Mouse (Mus musculus) heart, embryonic 11.5 days (tissue): ENCODE data around the gene Cdc42bpb. TPM values are rescaled to one million over a fixed set of nuclear protein-coding genes. Genes with fewer than 3 reads are reported as not detected.

ENCODE experiments used
- ATAC-seq: fragments of 200-750 bp; cut with Nextera tagmentation; replicated peaks from 2 replicates; pipeline ENCODE4 v1.8.0; 2017; ENCODE audit warnings: moderate library complexity; ENCODE audit not compliant: insufficient number of reproducible peaks, low FRiP score, low TSS enrichment
- H3K27ac ChIP-seq: fragments of 300-500 bp; sonication (generic); 2 replicates; pipeline ENCODE4 v1.5.1; 2014; ENCODE audit warnings: mild to moderate bottlenecking, low read depth, low read length
- H3K27me3 ChIP-seq: fragments of 300-500 bp; sonication (generic); 2 replicates; pipeline ENCODE4 v1.6.1; 2014; ENCODE audit warnings: mild to moderate bottlenecking, low read length, mixed read lengths; ENCODE audit not compliant: control insufficient read depth, insufficient read depth
- H3K36me3 ChIP-seq: fragments of 300-500 bp; sonication (generic); 2 replicates; pipeline ENCODE4 v1.6.1; 2014; ENCODE audit warnings: mild to moderate bottlenecking, low read length, moderate library complexity, mixed read lengths; ENCODE audit not compliant: control insufficient read depth, insufficient read depth
- H3K4me1 ChIP-seq: fragments of 300-500 bp; sonication (generic); 2 replicates; pipeline ENCODE4 v1.6.1; 2014; ENCODE audit warnings: low read length; ENCODE audit not compliant: control insufficient read depth, insufficient read depth
- H3K4me2 ChIP-seq: fragments of 300-500 bp; sonication (generic); 2 replicates; pipeline ENCODE4 v1.6.1; 2014; ENCODE audit warnings: mild to moderate bottlenecking, moderate library complexity
- H3K4me3 ChIP-seq: fragments of 300-500 bp; sonication (generic); 2 replicates; pipeline ENCODE4 v1.5.1; 2014; ENCODE audit warnings: low read depth, low read length
- H3K9ac ChIP-seq: fragments of 300-500 bp; sonication (generic); 2 replicates; pipeline ENCODE4 v1.6.1; 2014; ENCODE audit warnings: mild to moderate bottlenecking, low read depth, low read length, moderate library complexity
- H3K9me3 ChIP-seq: fragments of 300-500 bp; sonication (generic); replicated peaks from 2 replicates; pipeline ENCODE4 v1.6.1; 2016; ENCODE audit warnings: low read length; ENCODE audit not compliant: control insufficient read depth
- WGBS: fragments of 180-500 bp; shearing (Covaris S2); extraction: QIAGEN DNeasy Blood & Tissue Kit; methylation state at CpG from one replicate; pipeline ENCODE4 v1.1.7; 2014; ENCODE audit not compliant: insufficient replicate concordance; 5-methylcytosine and 5-hydroxymethylcytosine counted together
- polyA plus RNA-seq: library from polyadenylated mRNA; unstranded; fragments of >200 nt; fragmentation: Nextera tagmentation; extraction: Ambion mirVana; gene quantifications from 2 replicates; pipeline ENCODE4 v1.2.1, GENCODE M21; 2014

The Cdc42bpb gene
- polyA plus RNA-seq, 1 experiment from 2014 or later: 33.2 TPM

- peaks cover 30% of the 10 kb centered on the region for H3K27me3 ChIP-seq
- H3K27ac ChIP-seq: no peak overlapping the region
- no peaks in the 10 kb centered on the region for H3K36me3 ChIP-seq
- peaks cover 2% of the 10 kb centered on the region; the same call in 1 of the 2 replicates for H3K4me1 ChIP-seq
- H3K4me3 ChIP-seq: no peak overlapping the region
- no peak for ATAC-seq
- 79% methylated on average over 12 of the region's 12 CpGs for WGBS
- H3K4me2 ChIP-seq: no peak overlapping the region
- no peak overlapping the region for H3K9ac ChIP-seq
- no peaks in the 10 kb centered on the region for H3K9me3 ChIP-seq
Measured at GRCm38 (mm10) chr12:111266592-111266991, 110.9 kb downstream of the Cdc42bpb start.

DNA sequence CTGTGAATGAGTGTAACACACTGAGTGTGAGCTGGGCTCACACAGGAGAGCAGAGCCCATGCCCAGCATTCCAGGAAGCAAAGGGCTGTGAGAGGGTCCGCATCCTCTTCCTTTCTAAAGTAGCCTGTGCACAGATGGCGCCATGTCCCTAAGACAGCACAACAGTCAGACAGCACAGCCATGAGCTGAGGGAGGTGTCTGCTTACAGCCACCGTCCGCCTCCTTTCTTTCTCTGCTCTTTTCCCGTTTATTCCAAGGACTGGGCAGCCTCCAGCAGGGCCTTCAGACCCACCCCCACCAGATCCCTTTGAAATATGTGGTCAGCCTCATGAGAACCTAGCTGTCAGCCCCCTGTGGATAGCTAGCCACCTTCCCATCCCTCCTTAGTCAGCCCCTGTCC is 112.3 kb downstream of the Cdc42bpb start:
- Histone ChIP-seq H3K4me1 (no peaks in the 10 kb centered on the region), H3K9me3 (no peaks in the 10 kb centered on the region), H3K4me3 (no peak overlapping the region), H3K27me3 (peaks cover 16% of the 10 kb centered on the region), H3K36me3 (no peaks in the 10 kb centered on the region), H3K9ac (no peak overlapping the region), H3K4me2 (no peak overlapping the region), H3K27ac (no peak overlapping the region)
- no peak for ATAC-seq
- WGBS: 74% methylated on average over 5 of the region's 5 CpGs

DNA sequence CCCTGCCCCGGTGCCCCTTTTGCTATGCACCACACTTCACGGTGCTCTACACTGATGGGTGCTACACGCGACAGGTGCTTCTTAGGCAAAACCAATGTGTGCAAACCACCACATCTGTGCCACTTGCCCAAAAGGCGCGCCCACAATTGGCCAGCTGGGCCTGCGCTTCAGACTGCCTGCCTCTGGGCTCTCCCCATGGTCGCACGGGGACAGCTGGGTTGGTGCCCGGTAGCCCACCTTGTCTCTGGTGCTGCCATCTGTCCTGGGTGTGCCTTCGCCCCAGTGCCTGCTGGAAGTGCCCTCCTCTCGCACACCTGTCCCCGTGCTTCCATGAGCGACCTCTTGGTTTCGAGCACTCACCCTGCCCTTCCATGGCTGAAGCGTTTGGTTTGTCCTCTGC is 113.9 kb downstream of the Cdc42bpb start:
- Histone ChIP-seq H3K27ac (no peak overlapping the region), H3K27me3 (peaks cover 2% of the 10 kb centered on the region; the same call in 1 of the 2 replicates), H3K9me3 (no peaks in the 10 kb centered on the region), H3K9ac (no peak overlapping the region), H3K36me3 (peaks cover 2% of the 10 kb centered on the region; the same call in 1 of the 2 replicates), H3K4me3 (no peak overlapping the region), H3K4me1 (no peaks in the 10 kb centered on the region), H3K4me2 (no peak overlapping the region)
- ATAC-seq: no peak
- WGBS: 90% methylated on average over 16 of the region's 16 CpGs

DNA sequence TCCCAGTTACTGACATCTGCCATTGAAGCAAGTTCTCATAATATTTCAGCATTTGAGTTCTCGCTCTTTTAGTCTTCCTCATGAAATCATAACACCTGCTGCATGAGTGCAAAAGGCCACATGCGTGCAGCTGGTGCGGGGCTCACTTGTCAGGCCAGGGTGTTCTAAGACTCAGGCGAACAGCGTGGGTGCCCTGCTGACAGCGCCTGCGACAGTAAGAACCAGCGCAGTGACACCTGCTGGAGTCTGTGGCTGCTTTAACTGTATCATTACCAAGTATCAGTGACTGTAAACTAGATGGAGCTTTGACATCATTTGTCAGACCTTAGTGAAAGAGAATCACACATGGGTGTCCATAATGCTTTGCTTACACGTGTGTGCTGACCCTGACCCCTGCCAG is 126.3 kb downstream of the Cdc42bpb start:
- H3K4me3 ChIP-seq: no peak overlapping the region
- H3K4me2 ChIP-seq: no peak overlapping the region
- peaks cover under 1% of the 10 kb centered on the region for H3K36me3 ChIP-seq
- 63% methylated on average over 9 of the region's 9 CpGs for WGBS
- H3K9ac ChIP-seq: no peak overlapping the region
- H3K27me3 ChIP-seq: no peaks in the 10 kb centered on the region
- H3K4me1 ChIP-seq: no peaks in the 10 kb centered on the region
- no peak for ATAC-seq
- H3K9me3 ChIP-seq: no peaks in the 10 kb centered on the region
- H3K27ac ChIP-seq: no peak overlapping the region

- 86% methylated on average over 8 of the region's 8 CpGs for WGBS
- H3K4me3 ChIP-seq: no peak overlapping the region
- ATAC-seq: no peak
- H3K27me3 ChIP-seq: no peaks in the 10 kb centered on the region
- H3K9ac ChIP-seq: no peak overlapping the region
- H3K4me2 ChIP-seq: no peak overlapping the region
- H3K36me3 ChIP-seq: no peaks in the 10 kb centered on the region; the same call in 1 of the 2 replicates
- no peaks in the 10 kb centered on the region for H3K9me3 ChIP-seq
- H3K27ac ChIP-seq: no peak overlapping the region
- H3K4me1 ChIP-seq: no peaks in the 10 kb centered on the region
Measured at GRCm38 (mm10) chr12:111250116-111250515, 127.4 kb downstream of the Cdc42bpb start.

- H3K4me2 ChIP-seq: no peak overlapping the region
- no peak overlapping the region for H3K27ac ChIP-seq
- H3K9ac ChIP-seq: no peak overlapping the region
- no peak overlapping the region for H3K4me3 ChIP-seq
- ATAC-seq: no peak
- no peaks in the 10 kb centered on the region for H3K4me1 ChIP-seq
- WGBS: 45% methylated on average over 3 of the region's 3 CpGs
- no peaks in the 10 kb centered on the region; the same call in 1 of the 2 replicates for H3K36me3 ChIP-seq
- no peaks in the 10 kb centered on the region for H3K9me3 ChIP-seq
- no peaks in the 10 kb centered on the region for H3K27me3 ChIP-seq
Measured at GRCm38 (mm10) chr12:111249095-111249494, 128.4 kb downstream of the Cdc42bpb start.

- 67% methylated on average over 9 of the region's 9 CpGs for WGBS
- peaks cover 4% of the 10 kb centered on the region for H3K36me3 ChIP-seq
- no peaks in the 10 kb centered on the region for H3K4me1 ChIP-seq
Measured at GRCm38 (mm10) chr12:111246808-111247464, 130.6 kb downstream of the Cdc42bpb start.

DNA sequence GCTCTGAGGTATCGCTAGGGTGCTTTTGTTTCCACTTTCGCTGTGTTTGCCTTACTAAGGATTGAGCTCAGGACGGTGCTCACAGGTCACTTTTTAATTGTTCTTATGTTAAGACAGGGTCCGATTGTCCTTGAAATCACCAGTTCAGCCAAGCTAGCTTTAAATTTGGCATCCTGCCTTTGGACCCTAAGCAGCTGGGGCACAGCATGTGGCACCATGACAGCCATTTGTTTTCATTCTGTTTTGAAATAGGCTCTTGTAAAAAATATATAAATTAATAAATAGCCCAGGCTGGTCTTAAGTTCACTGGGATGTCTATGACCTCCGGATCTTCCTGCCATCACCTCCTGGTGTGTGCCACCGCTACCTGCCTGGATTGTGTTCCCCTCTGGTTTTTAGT is 132.4 kb downstream of the Cdc42bpb start:
- Histone ChIP-seq H3K9ac (no peak overlapping the region), H3K4me1 (no peaks in the 10 kb centered on the region), H3K27me3 (no peaks in the 10 kb centered on the region), H3K4me2 (no peak overlapping the region), H3K9me3 (no peaks in the 10 kb centered on the region), H3K27ac (no peak overlapping the region), H3K36me3 (peaks cover 4% of the 10 kb centered on the region), H3K4me3 (no peak overlapping the region)
- 82% methylated on average over 6 of the region's 6 CpGs for WGBS
- ATAC-seq: no peak

More at GRCm38 (mm10) chr12:111246808-111247464, 130.6 kb downstream of the Cdc42bpb start:
- ATAC-seq: no peak
- H3K4me2 ChIP-seq: no peak overlapping the region
- no peak overlapping the region for H3K4me3 ChIP-seq
- no peaks in the 10 kb centered on the region for H3K9me3 ChIP-seq
- no peak overlapping the region for H3K9ac ChIP-seq
- no peak overlapping the region for H3K27ac ChIP-seq
- no peaks in the 10 kb centered on the region for H3K27me3 ChIP-seq

DNA sequence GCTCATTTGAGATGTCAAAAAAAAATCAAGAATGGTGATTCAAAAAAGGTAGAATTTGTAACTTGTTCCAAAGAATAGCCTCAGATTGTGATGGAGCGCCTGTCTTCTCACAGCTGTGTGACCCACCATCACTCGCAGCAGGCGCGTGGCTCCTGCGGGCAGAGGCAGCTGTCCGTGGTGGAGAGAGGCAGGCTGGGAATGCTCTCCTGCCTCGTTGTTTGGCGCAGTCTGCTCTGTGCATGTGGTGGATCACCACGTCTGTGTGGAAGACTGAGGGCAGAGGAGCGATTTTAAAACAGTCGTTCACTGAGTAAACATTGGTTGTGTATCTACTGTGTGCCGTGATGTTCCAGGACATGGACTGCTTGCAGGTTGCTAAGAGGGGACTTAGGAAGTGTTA is 133.8 kb downstream of the Cdc42bpb start:
- H3K4me2 ChIP-seq: no peak overlapping the region
- no peak overlapping the region for H3K27ac ChIP-seq
- H3K4me1 ChIP-seq: no peaks in the 10 kb centered on the region
- WGBS: 80% methylated on average over 12 of the region's 12 CpGs
- H3K4me3 ChIP-seq: no peak overlapping the region
- H3K9me3 ChIP-seq: no peaks in the 10 kb centered on the region
- H3K27me3 ChIP-seq: no peaks in the 10 kb centered on the region
- ATAC-seq: no peak
- H3K36me3 ChIP-seq: peaks cover 4% of the 10 kb centered on the region
- no peak overlapping the region for H3K9ac ChIP-seq
